Mouse (Mus musculus) ovary, postnatal 14 days (tissue): ENCODE results near the gene Clca4b.
"Not testable (repeated sequence)": the region's sequence is repeated elsewhere in the genome, so short reads cannot be mapped to it uniquely, and the experiment has no call there.

Experiments used
- DNase-seq: peaks from one replicate; pipeline ENCODE4 v3.0.0; 2022; ENCODE audit warnings: low spot score

Clca4b gene

DNA sequence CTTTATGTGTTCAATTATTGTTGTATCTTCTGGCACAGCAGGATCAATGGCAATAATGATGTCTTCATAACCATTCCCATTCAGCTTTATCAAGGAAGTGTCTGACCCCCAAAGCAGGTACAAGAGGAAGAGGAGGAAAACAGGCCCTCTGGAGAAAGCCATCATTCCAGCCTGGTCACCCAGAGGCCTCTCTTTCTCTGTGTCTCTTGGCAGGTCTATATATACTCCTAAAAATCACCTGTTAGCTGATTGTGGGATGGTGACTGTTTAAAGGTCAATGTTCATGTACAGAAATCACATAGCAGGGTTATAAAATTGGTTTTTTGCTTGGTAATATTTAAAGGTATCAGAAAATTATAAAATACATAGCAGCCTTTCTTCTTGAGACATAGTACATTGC lies at the start of gene Clca4b:
Gene Clca4b (minus strand): TSS at position 195 of the 400 bp plus-strand sequence.
- DNase-seq = no peak

GRCm38 (mm10) chr3:144980551-144980950 lies 48.2 kb upstream of the Clca4b start:
- DNase-seq = no peak

GRCm38 (mm10) chr3:144977631-144978030 lies 45.3 kb upstream of the Clca4b start:
- no peak for DNase-seq

- DNase-seq = no peak
These were observed 43.8 kb upstream of the Clca4b start for GRCm38 (mm10) chr3:144976091-144976490.

DNA sequence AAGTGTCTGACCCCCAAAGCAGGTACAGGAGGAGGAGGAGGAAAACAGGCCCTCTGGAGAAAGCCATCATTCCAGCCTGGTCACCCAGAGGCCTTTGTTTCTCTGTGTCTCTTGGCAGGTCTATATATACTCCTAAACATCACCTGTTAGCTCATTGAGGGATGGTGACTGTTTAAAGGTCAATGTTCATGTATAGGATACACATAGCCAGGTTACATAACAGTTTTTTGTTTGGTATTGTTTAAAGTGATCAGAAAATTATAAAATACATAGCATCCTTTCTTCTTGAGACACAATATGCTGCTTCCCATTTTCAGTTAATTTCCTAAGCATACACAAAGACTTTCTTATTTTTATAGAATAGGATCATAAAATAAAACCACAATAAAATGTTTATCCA lies 42.6 kb upstream of the Clca4b start, which contains the start of gene Clca4a:
Gene Clca4a (minus strand): TSS at position 101 of the 400 bp plus-strand sequence.
- DNase-seq = no peak

DNA sequence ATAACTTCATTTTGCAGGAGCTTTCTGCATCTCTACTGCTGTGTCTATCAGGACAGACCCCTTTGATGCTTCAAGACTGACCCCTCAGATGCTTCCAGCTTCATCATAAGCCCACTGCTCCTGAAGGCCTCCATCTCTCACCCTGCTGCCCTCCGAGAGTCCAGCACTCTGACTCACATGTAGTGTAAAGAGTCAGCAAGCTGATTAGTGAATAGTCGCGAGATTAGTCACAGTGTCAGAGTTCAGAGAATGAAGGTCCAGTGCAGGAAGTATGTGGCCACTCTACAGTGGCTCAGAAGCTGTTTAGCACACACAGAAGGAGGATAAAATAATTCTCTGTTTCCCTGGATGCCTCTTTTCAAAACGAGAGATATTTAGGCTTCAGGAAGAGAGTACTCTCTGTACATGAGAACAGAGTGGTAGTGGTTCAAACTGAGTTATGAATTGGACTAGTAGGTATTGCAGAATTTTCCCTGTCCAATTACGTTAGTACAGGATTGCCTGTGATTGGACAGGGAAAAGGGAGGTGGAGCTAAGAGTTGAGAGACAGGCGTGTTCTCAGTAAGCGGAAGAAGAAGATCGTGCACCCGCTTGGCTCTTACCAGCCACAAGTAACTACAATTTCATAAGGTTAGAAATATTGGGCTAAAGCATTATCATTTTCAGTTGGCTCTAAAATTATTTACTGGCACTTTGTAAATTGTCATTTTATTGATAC lies 39.4 kb upstream of the Clca4b start:
- no peak for DNase-seq

DNA sequence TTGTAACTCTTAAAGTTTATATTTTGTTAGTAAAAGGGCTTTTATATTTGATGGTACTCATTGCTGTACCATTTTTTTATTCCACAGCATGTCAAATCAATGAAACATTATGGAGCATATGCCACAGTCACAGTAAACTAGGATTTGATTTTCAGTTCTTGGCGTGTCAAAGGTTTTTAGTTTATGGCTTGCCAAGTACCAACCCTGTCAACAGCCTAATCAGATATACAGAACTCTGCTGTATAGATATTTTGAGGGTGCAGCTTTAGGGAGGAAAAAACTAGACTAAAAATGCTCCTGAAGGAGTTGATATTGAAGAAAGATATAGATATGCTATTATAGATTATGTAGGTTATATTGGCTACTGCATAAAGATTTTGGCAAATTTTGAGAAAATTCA lies 37.4 kb upstream of the Clca4b start:
- DNase-seq = no peak

DNA sequence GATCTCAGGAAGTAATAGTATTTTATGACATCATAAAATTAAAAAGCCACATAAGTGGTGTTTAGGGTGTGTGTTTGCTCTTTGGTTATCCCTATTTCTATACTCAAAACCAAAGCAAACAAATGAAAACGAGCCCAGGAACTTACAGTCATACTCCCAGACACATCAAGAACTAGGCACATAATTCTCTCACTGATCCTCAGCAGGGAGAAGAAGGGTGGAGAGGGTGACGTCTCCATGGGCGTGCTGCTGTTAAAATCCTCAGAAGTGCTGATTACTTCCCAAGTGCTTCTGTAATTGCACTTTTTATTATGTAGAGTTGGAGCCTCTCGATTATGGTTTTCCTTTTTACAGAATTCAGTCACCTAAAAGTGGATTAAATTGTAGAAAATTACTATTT lies 33.7 kb upstream of the Clca4b start:
- no peak for DNase-seq

- DNase-seq = no peak
These were observed 18.5 kb upstream of the Clca4b start for GRCm38 (mm10) chr3:144950829-144951228.

- DNase-seq = not testable (repeated sequence)
These were observed 15.0 kb upstream of the Clca4b start for GRCm38 (mm10) chr3:144947376-144947775.

DNA sequence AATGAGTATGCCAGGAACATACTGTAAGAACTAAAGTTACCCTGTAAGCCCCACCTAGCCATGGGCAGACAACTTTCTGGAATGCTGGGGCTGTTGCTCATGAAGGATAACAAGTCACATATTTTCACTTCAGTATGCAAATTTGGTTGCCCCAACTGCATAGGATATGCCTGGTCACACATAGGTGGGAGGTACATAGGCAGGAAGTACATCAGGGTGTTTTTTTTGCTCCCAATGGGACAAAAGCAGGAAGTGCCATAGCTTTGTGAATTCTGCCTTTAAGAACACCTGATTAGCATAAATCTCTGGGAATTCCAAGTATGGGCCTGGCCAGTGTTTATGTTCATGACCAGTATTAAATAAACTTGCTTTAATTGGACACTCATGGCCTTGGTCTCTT lies 1.3 kb upstream of the Clca4b start:
- not testable (repeated sequence) for DNase-seq

DNA sequence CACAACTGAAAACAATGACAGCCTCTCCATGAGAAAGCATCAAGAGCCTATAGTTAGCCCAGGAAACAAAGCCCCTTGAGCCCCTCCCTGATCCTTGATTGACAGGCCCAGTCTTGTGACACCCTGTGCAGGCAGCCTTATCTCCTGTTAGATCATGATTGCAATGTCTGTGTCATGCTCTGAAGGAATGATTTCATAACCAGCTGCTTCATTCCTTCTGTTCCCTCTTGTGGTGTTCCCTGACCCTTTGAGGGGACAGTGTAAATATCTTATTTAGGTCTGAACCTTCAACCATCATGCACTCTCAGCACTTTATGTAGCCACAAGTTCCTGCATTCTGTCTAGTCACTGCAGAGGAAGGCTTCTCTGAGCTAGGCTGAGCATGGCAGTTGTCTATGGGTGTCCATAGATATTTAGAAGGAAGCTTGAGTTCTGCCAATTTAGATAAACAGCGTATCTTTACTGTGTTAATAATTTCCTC lies 722 bp upstream of the Clca4b start:
- DNase-seq = no peak

DNA sequence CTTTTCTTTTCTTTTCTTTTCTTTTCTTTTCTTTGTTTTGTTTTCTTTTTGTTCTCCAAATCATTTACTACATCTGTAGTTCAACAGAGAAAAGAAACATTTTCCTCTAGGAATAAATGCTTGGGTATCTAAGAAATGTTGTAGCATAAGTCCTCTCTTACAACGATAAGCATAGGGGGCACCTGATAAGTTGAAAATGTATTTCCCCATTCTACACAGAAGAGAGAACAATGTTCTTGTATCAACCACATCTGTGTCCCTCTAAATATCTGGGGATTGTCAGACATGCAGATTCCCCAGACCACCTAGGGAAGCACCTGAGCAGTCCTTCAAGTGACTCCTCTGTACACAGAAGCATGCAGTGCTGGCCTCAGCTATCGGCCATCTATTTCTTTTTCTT lies 18.3 kb downstream of the Clca4b start:
- DNase-seq = no peak

- DNase-seq = no peak
These were observed 35.2 kb downstream of the Clca4b start for GRCm38 (mm10) chr3:144897042-144897678.

DNA sequence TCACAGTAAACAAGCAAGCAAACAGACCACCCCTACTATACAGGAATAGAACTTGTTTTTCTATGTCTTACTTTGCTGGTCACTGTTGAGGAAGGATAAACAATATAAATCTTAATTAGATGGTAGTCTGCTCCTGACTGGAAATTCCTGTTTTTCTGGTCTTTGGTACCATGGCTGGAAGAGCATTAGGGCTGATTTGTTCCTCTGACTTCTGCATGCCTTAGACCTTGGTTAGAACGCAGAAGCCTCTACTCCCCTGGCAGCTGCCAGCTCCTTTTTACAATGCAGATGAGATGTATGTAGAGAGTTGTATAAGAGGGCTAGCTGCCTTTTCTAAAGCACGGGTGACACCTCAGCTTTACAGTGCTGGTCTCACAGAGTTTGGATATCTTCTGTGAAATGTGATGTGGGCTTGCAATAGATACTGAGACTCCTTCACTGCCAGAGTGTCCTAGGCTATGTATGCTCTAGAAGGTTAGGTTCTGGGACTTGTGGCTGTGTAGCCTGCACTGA lies 42.0 kb downstream of the Clca4b start:
- DNase-seq = no peak

DNA sequence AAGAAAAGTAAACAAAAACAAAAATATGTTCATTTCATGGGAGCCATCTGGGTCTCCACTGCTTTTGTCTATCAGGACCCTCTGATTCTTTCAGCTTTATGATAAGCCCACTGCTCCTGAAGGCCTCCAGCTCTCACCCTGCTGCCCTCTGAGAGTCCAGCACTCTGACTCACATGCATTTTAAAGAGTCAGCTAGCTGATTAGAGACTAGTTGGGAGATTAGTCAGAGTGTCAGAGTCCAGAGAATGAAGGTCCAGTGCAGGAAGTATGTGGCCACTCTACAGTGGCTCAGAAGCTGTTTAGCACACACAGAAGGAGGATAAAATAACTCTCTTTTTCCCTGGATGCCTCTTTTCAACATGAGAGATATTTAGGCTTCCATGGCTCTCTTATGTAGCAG lies 45.4 kb downstream of the Clca4b start:
- no peak for DNase-seq

DNA sequence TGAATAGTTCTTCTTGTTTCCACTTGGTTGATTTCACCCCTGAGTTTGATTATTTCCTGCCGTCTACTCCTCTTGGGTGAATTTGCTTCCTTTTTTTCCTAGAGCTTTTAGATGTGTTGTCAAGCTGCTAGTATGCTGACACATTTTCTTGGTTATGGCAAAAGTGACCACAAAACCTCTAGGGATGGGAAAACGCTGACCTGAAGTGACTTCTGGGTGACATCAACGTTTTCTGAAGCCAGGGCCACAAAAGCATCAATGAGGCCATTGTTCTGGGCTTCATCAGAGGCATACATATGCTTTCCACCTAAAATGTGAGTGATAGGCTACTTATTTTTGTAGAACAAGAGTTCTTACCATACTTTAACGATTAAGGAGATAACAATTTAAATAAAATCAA lies 60.3 kb downstream of the Clca4b start:
- not testable (repeated sequence) for DNase-seq
